Mouse (Mus musculus): ENCODE data around the gene Secisbp2l.

Secisbp2l gene

GRCm38 (mm10) chr2:125782719-125783109 is at the start of gene Secisbp2l:
Gene Secisbp2l (minus strand): TSS chr2:125782870.
- DNase-seq = peak; percentile 97

DNA sequence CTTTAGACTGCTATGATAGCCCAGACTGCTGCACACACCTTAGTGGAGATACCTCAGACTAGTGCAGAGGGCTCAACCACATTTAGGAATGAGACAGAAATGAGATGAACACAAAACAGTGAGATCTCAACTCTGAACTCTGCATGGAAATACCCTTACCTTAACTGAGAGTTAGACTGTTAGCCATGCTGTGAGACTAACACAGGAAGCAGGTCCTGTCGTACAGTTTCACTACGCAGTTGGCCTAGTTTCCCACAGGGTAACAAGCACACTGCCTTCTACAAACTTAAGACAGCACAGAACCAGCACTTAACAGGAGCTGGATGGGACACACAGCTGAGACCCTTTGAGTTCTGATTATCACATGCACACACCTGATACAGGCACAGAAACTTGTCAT is 47.3 kb upstream of the Secisbp2l start:
- DNase-seq = no peak

DNA sequence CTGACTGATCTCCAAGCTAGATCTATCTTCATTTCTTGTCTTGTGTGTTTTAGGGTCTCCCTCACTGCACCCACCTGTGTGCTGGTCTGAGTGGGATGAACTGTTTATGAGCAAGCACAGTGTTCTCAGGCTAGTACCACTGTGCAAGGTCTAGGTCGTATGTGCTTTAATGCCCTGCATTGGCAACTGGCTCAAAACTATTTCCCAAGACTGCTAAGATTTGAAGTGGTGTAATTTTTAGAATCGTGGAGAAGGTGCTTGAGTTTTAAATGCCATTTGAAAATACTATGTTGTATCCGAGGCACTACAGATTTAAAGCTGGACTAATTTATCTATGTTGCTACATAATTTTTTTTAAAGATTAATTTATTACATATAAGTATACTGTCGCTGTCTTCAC is 45.2 kb upstream of the Secisbp2l start:
- DNase-seq = no peak

- peak; percentile 35 for DNase-seq
Measured at GRCm38 (mm10) chr2:125826201-125826600, 43.5 kb upstream of the Secisbp2l start.

- no peak for DNase-seq
Measured at GRCm38 (mm10) chr2:125820397-125820796, 37.7 kb upstream of the Secisbp2l start.

- no peak for DNase-seq
Measured at GRCm38 (mm10) chr2:125813972-125814595, 31.4 kb upstream of the Secisbp2l start.

GRCm38 (mm10) chr2:125811332-125811731 is 28.7 kb upstream of the Secisbp2l start:
- DNase-seq = no peak

DNA sequence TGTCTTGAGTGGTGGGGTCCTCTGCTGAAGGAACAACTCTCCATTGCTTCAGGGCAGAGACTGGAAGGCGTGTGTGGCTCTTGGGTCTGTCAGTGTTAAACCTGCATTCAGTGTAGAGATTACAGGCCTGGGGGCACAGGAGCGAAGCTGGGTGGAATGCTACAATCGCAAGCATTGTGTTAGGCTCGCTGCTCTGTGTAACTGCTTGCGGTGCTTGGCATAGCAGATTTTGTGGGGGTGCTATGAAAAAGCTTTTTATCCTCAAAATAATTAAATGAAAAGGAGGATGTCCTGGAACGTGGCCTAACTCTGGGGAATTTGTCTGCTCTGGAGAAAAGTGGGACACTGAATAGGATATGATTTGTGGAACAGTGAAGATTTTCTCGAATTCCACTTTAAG is 26.9 kb upstream of the Secisbp2l start:
- no peak for DNase-seq

- DNase-seq = no peak
Measured at GRCm38 (mm10) chr2:125805826-125806225, 23.2 kb upstream of the Secisbp2l start.

- DNase-seq = no peak
Measured at GRCm38 (mm10) chr2:125801947-125802346, 19.3 kb upstream of the Secisbp2l start.

GRCm38 (mm10) chr2:125801038-125801437 is 18.4 kb upstream of the Secisbp2l start:
- peak; percentile 55 for DNase-seq

DNA sequence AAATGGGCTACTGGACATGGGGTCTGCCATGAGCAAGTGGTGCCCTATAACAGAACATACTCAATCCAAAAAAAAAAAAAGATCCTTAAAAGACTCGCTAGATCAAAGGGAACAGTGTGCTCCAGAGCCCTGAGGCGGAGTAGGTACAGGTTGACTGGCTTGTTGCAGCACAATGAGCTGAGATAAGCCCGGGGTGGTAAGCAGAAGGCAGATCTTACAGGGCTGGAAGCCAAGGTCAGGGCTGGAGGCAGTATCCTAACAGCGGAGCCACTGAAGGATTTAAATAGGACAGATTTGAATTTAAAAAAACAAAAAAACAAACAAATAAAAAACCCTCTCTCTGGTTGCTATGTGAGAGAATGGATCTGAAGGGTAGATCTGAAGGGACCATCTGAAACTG is 17.8 kb upstream of the Secisbp2l start:
- DNase-seq = peak; percentile 25

GRCm38 (mm10) chr2:125797872-125798271 is 15.2 kb upstream of the Secisbp2l start:
- DNase-seq = no peak

DNA sequence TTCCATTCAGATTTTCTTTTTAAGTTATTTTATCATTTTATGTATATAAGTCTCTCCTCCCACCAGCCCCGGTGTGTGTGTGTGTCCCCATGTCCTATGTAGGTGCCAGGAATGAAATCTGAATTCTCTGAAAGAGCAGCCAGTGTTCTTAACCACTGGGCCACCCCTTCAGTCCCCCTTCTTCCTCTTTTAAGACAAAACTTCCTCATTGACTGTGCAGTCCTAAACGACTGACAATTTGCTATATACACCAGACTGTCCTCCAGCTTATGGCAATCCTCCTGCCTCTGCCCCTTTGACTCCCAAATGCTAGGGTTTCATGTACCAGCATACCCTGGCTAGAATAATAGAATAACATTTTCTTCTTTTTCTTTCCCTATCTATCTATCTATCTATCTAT is 12.4 kb upstream of the Secisbp2l start:
- DNase-seq = no peak

GRCm38 (mm10) chr2:125794166-125794565 is 11.5 kb upstream of the Secisbp2l start:
- DNase-seq = no peak

DNA sequence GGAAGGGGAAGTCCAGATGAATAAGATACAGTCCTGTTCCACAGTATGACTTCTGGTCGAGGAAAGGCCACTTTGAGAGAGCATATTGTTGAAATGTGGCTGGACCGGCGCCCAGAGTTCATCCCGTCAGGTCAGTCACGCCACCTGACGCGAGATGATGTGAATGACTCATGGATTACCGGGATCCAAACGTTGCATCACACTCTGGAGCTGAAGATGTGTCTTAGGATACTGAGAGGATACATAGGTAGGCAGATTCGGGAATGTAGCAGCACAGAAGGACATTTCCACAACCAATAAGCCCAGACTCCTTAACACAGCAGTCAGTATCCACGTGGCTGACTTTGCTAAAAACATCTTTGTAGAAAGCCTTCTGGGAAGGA is 10.2 kb upstream of the Secisbp2l start:
- DNase-seq = peak; percentile 53

GRCm38 (mm10) chr2:125792144-125792878 is 9.6 kb upstream of the Secisbp2l start:
- DNase-seq = peak; percentile 79

DNA sequence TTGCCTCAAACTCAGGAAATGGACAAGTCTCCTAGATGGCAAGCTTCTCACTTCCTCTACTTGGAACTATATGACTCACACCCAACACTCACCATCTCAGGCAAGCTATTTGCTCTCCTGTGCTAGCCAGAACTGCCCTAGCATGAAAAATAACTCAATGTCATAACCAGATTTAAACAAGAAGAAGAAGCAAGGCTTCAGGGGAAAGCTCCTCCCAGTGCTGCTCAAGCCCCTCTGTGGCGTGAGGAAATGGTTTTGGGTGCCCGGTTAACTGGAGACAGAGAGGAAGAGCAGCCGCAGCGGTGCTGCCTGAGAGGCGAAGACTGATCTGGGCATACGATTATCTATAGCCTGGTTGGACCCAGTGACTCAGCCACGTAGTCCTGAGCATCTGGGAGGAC is 8.8 kb upstream of the Secisbp2l start:
- DNase-seq = no peak

DNA sequence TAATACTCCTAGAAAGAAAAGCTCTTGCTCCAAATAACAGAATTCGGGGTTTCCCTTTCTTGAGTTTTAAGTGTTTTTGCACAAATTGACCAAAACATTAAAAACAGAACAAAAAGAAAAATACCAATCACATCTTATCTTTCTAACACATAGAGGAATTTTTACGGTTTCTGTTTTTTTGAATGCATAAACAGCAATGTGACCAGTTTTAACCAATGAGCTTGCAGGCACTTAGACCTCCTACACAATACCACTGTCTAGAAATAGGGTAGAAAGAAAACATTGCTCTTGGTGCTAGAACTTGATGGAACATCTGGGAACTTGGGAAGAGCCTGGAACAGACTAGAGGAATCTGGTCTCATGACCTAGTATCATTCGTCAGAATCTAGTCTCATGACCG is 7.6 kb upstream of the Secisbp2l start:
- no peak for DNase-seq

DNA sequence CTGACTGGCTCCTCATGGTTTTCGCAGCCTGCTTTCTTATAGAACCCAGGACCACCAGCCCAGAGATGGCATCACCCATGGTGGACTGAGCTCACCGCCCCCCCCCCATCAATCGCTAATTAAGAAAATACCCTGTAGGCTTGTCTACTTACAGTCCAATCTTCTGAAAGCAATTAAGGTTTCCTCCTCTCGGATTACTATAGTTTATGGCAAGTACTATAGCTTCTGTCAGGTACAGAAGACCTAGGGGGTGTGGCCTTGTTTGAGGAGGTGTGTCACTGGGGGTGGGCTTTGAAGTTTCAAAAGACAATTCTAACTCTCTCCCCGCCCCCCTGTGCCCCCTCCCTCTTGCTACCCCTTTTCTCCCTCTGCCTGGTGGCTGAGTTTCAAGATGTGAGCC is 6.6 kb upstream of the Secisbp2l start:
- DNase-seq = no peak

- DNase-seq = no peak
Measured at GRCm38 (mm10) chr2:125788785-125789184, 6.1 kb upstream of the Secisbp2l start.

- no peak for DNase-seq
Measured at GRCm38 (mm10) chr2:125788351-125788750, 5.7 kb upstream of the Secisbp2l start.

DNA sequence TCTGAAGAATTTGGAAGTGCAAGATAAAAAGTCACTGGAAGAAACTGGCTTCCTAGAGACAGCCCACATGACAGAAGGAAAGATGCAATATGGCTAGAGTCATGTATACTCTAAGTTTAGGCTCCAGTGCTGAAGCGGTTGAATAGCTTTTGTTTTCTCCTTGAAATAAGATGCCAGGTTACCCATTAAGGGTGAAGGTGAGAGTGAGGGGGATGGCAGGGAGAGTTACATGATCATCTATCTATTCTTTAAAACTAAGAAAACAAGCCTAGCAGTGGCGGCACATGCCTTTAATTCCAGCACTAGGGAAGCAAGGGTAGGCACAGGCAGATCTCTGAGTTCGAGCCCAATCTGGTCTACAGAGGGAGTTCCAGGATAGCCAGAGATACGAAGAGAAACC is 2.4 kb upstream of the Secisbp2l start:
- DNase-seq = no peak

GRCm38 (mm10) chr2:125784392-125784791 is 1.7 kb upstream of the Secisbp2l start:
- no peak for DNase-seq

- DNase-seq = no peak
Measured at GRCm38 (mm10) chr2:125783868-125784267, 1.2 kb upstream of the Secisbp2l start.
